Mouse (Mus musculus) stomach, postnatal 0 days (tissue): Measurements from ENCODE around the gene Efcab9. TPM values are rescaled to one million over a fixed set of nuclear protein-coding genes. Genes with fewer than 3 reads are reported as not detected.

Experiments used
- ATAC-seq: fragments of 200-750 bp; cut with Nextera tagmentation; 2 replicates; pipeline ENCODE4 v1.8.0; 2017; ENCODE audit not compliant: low FRiP score, low TSS enrichment
- DNase-seq: peaks from one replicate; pipeline ENCODE4 v3.0.0-alpha.2; 2016; ENCODE audit warnings: low spot score
- H3K27ac ChIP-seq: fragments of 300-500 bp; sonication (generic); replicated peaks from 2 replicates; pipeline ENCODE4 v1.5.1; 2014; ENCODE audit warnings: mild to moderate bottlenecking, control low read depth
- H3K27me3 ChIP-seq: fragments of 300-500 bp; sonication (generic); 2 replicates; pipeline ENCODE4 v1.6.1; 2014; ENCODE audit warnings: low read length; ENCODE audit not compliant: control insufficient read depth, insufficient read depth
- H3K36me3 ChIP-seq: fragments of 300-500 bp; sonication (generic); 2 replicates; pipeline ENCODE4 v1.6.1; 2014; ENCODE audit warnings: low read length, mixed read lengths; ENCODE audit not compliant: control insufficient read depth, insufficient read depth
- H3K4me1 ChIP-seq: fragments of 300-500 bp; sonication (generic); replicated peaks from 2 replicates; pipeline ENCODE4 v1.6.1; 2014; ENCODE audit warnings: antibody characterized with exemption; ENCODE audit not compliant: control insufficient read depth, insufficient read depth
- H3K4me2 ChIP-seq: fragments of 300-500 bp; sonication (generic); replicated peaks from 2 replicates; pipeline ENCODE4 v1.6.1; 2014; ENCODE audit warnings: low read depth, mild to moderate bottlenecking, control low read depth, moderate library complexity
- H3K4me3 ChIP-seq: fragments of 300-500 bp; sonication (generic); 2 replicates; pipeline ENCODE4 v1.5.1; 2014; ENCODE audit warnings: low read depth, low read length, control low read depth
- H3K9ac ChIP-seq: fragments of 300-500 bp; sonication (generic); 2 replicates; pipeline ENCODE4 v1.6.1; 2014; ENCODE audit warnings: mild to moderate bottlenecking, low read length, control low read depth, mixed read lengths
- H3K9me3 ChIP-seq: fragments of 300-500 bp; sonication (generic); 2 replicates; pipeline ENCODE4 v1.6.1; 2016; ENCODE audit warnings: low read length; ENCODE audit not compliant: control insufficient read depth
- CTCF ChIP-seq: IDR thresholded peaks from 2 replicates; pipeline ENCODE4 v1.5.1; 2016; ENCODE audit warnings: antibody characterized with exemption, low read depth, mild to moderate bottlenecking, moderate library complexity
- EP300 ChIP-seq: optimal IDR thresholded peaks from 2 replicates; pipeline ENCODE3; 2016; ENCODE audit warnings: antibody characterized with exemption
- WGBS: fragments of 180-500 bp; shearing (Covaris S2); extraction: QIAGEN DNeasy Blood & Tissue Kit; methylation state at CpG from one replicate; pipeline ENCODE4 v1.1.7; 2014; 5-methylcytosine and 5-hydroxymethylcytosine counted together
- polyA plus RNA-seq: library from polyadenylated mRNA; unstranded; fragments of >200 nt; fragmentation: Nextera tagmentation; extraction: Ambion mirVana; gene quantifications from 2 replicates; pipeline ENCODE4 v1.2.1, GENCODE M21; 2015

Efcab9 gene
- polyA plus RNA-seq, 1 experiment from 2014 or later: 0.16 TPM

DNA sequence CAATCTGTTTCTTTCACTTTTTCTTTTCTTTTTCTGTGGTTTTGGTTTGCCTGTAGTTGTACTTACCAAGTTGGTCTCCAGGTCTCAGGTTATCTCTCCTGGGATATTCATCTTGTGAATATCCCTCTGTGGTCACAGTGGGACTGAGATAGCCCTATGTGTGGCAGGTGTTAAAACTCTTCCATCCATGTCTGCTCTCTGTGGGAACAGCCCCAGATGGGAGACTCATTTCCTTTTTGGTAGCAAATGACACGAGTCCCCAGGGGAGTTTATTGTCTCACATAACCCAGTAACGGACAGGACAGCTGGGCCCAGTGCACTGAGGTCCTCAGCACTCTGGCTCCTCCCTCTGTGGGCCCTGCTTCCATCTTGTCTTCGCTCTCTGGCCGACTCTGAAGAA, 18.2 kb upstream of the Efcab9 start:
- WGBS: 63% methylated on average over 4 of the region's 4 CpGs
- H3K4me2 ChIP-seq: no peak overlapping the region
- no peak for TF ChIP-seq EP300
- TF ChIP-seq CTCF: no peak

DNA sequence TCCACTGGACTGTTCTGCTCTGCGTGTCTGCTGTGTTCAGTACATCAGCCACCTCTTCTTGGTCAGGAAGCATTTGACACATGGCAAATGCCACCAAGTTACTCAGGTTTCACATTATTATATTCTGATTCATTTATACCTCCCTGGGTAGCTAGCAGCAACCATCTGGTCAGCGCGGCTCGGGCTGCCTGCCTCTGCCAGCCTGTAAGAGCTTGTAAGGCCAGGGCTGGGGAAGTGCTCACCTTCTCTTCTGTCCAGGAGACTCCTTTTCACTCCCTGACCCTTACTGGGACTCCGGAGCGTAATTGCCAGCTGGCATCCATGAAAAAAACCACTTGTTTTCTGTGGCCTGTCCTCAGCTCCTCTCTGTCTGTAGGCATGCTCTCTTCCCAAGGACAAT, 17.4 kb upstream of the Efcab9 start:
- Histone ChIP-seq H3K9me3 (no peaks in the 10 kb centered on the region), H3K36me3 (no peaks in the 10 kb centered on the region), H3K27ac (no peak overlapping the region), H3K9ac (no peak overlapping the region), H3K4me2 (no peak overlapping the region), H3K4me3 (no peak overlapping the region), H3K27me3 (no peaks in the 10 kb centered on the region), H3K4me1 (peaks cover 2% of the 10 kb centered on the region; the same call in 1 of the 2 replicates)
- no peak for DNase-seq
- TF ChIP-seq EP300: no peak
- TF ChIP-seq CTCF: no peak
- 75% methylated on average over 6 of the region's 6 CpGs for WGBS
- ATAC-seq: no peak

More for the DNA sequence above, 18.2 kb upstream of the Efcab9 start:
- Histone ChIP-seq H3K36me3 (no peaks in the 10 kb centered on the region), H3K9me3 (no peaks in the 10 kb centered on the region), H3K9ac (no peak overlapping the region), H3K4me3 (no peak overlapping the region), H3K4me1 (peaks cover 2% of the 10 kb centered on the region; the same call in 1 of the 2 replicates), H3K27me3 (no peaks in the 10 kb centered on the region), H3K27ac (no peak overlapping the region)
- ATAC-seq (no peak), DNase-seq (no peak)

DNA sequence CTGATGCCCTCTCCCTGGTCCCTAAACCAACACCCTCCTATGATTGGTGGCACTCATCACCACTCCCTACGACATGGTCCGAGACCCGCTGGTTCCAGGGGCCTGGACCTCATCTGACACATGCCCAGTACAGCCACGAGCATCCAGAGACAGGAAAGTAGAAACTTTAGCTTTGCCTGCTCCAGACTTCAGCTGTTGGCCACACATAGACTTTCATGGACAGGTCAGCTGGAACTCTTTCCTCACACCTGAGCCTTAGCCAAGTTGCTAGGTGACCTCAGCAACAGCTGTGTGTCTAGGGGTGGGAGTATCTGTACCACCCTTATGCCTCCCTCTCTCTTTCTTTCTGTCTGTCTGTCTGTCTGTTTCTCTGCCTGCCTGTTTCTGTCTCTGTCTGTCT, 16.4 kb upstream of the Efcab9 start:
- H3K36me3 ChIP-seq: no peaks in the 10 kb centered on the region
- no peaks in the 10 kb centered on the region for H3K27me3 ChIP-seq
- H3K4me2 ChIP-seq: no peak overlapping the region
- peaks cover 2% of the 10 kb centered on the region; the same call in 1 of the 2 replicates for H3K4me1 ChIP-seq
- no peak overlapping the region for H3K4me3 ChIP-seq
- H3K9me3 ChIP-seq: no peaks in the 10 kb centered on the region
- ATAC-seq: no peak
- no peak overlapping the region for H3K9ac ChIP-seq
- no peak for TF ChIP-seq EP300
- no peak for TF ChIP-seq CTCF
- WGBS: 75% methylated on average over 4 of the region's 4 CpGs
- no peak overlapping the region for H3K27ac ChIP-seq
- DNase-seq: no peak

DNA sequence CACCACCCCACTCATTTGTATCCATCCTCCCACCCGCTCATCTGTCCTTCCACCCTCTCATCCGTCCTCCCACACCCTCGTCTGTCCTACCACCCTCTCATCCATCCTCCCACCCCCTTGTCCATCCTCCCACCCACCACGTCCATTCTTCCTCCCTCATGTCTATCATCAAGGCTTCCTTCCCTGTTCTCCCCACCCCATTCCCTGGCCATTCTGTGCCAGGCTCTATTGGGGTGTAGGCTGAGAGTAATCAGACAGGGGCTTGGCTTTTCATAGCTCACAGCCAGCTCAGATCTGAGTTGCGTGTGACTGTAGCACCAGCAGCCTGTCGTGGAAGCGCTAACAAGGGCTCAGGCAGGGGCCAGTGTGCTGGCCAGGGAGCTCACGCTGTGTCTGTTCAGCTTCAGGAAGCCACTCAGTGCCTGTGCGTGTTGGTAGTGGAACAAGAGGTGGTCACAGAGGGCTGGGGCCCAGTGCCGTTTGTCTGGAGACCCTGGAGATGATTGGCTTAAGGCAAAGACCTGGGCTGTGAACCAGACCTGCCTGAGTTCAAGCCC, 15.6 kb upstream of the Efcab9 start:
- H3K27me3 ChIP-seq: no peaks in the 10 kb centered on the region
- H3K36me3 ChIP-seq: no peaks in the 10 kb centered on the region
- 76% methylated on average over 10 of the region's 10 CpGs for WGBS
- no peak overlapping the region for H3K9ac ChIP-seq
- no peak overlapping the region for H3K27ac ChIP-seq
- no peaks in the 10 kb centered on the region for H3K9me3 ChIP-seq
- DNase-seq: no peak
- no peak overlapping the region for H3K4me2 ChIP-seq
- H3K4me3 ChIP-seq: no peak overlapping the region
- no peak for ATAC-seq
- H3K4me1 ChIP-seq: peaks cover 2% of the 10 kb centered on the region; the same call in 1 of the 2 replicates
- TF ChIP-seq CTCF (no peak), EP300 (no peak)

DNA sequence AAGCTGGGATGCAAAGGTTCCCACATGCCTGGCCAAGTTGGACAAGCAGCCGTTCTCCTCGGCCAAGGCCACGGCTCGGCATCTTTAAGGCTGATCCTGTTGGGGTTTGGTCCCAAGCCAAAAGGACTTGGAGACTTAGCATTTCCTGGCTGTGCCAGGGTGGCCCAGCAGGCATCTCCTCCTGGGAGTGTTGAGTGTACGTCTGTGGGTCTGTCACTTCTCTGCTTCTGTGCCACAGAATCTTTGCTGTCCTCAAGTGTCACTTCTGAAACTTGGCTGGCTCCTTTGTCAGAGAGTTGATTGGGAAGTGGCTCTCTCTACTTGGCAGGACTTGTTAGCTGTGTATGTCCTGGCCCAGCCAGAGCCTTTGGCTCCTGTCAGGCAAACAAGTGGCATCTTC, 14.6 kb upstream of the Efcab9 start:
- TF ChIP-seq CTCF (no peak), EP300 (no peak)
- ATAC-seq: no peak
- Histone ChIP-seq H3K9me3 (no peaks in the 10 kb centered on the region), H3K4me3 (no peak overlapping the region), H3K4me2 (no peak overlapping the region), H3K27me3 (no peaks in the 10 kb centered on the region), H3K4me1 (peaks cover 2% of the 10 kb centered on the region; the same call in 1 of the 2 replicates), H3K9ac (no peak overlapping the region), H3K27ac (no peak overlapping the region), H3K36me3 (no peaks in the 10 kb centered on the region)
- DNase-seq: no peak
- WGBS: 38% methylated on average over 5 of the region's 5 CpGs

DNA sequence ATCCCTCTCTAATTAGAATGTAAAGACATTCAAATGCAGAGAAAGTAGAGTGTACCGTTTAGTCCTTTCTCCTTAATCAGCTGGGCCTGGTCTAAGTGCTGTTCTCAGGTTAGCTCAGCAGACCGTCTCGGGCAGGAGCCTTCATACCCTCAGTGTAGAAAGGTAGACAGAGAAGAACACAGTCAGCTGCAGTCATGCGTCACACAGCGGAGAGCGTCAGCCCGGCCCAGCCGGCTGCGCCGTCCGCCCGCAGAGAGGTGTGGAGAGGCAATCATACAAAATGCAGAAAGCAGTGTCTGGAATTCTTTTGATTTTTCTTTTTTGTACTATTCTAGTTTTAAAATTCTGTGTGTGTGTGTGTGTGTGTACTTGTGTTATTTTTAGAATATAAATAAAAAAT, 13.7 kb upstream of the Efcab9 start:
- H3K27me3 ChIP-seq: no peaks in the 10 kb centered on the region
- no peak overlapping the region for H3K4me3 ChIP-seq
- H3K9ac ChIP-seq: no peak overlapping the region
- DNase-seq (no peak), ATAC-seq (no peak)
- no peaks in the 10 kb centered on the region for H3K36me3 ChIP-seq
- no peak for TF ChIP-seq CTCF
- TF ChIP-seq EP300: no peak
- H3K9me3 ChIP-seq: no peaks in the 10 kb centered on the region
- no peaks in the 10 kb centered on the region; the same call in 1 of the 2 replicates for H3K4me1 ChIP-seq
- WGBS: 84% methylated on average over 12 of the region's 12 CpGs
- H3K27ac ChIP-seq: no peak overlapping the region
- H3K4me2 ChIP-seq: no peak overlapping the region
